Mouse (Mus musculus) left cerebral cortex, postnatal 14 days (tissue): Measurements from ENCODE around the gene Slc47a2. TPM values are rescaled to one million over a fixed set of nuclear protein-coding genes. Genes with fewer than 3 reads are reported as not detected.
"Not testable (repeated sequence)": the region's sequence is repeated elsewhere in the genome, so short reads cannot be mapped to it uniquely, and the experiment has no call there.

Experiments used
- DNase-seq, 2 experiments: peaks; one replicate each; pipeline ENCODE4 v3.0.0; 2021 to 2022; ENCODE audit warnings: low spot score in 2 of 2, mixed read lengths in 1 of 2
- intact Hi-C: fragments of 180-260 bp; cut with DNase I; formaldehyde crosslinking; loops from one replicate; pipeline ENCODE4 v1.15.1; 2025
- total RNA-seq, 2 experiments: library from RNA; stranded (reverse); gene quantifications; 2 replicates each; pipeline ENCODE4 v1.2.3; 2021

The Slc47a2 gene
- total RNA-seq, 2 experiments from 2014 or later, result 0.27 to 0.64 TPM

GRCm38 (mm10) chr11:61352138-61352651 lies 9.5 kb upstream of the Slc47a2 start:
- no peak for DNase-seq
- intact Hi-C loops, result no loop called here

DNA sequence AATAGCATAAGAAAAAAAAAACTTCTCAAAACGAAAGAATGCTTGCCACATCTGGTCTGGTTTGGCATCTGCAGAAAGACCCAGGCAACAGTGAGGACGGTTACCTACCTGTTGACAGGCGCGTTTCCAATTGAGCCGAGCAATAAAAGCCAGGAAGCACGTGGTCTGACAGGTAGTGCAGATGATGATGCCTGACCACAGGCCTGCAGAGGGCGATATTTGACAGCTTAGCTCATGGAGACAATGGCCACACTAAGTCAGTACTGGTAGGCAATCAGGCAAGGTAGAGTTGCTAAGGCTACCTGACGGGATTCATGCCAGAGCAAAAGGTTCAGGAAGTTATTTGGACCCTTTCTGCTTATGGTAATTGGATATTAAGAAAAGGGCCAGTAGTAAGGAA lies 6.7 kb upstream of the Slc47a2 start:
- peak; percentile 30 to 62 for DNase-seq
- intact Hi-C loops, result loop anchor here (5.0 to 10.0 kb wide), 4 partner anchors 58 to 265 kb away; no protein-coding TSS in a partner anchor

DNA sequence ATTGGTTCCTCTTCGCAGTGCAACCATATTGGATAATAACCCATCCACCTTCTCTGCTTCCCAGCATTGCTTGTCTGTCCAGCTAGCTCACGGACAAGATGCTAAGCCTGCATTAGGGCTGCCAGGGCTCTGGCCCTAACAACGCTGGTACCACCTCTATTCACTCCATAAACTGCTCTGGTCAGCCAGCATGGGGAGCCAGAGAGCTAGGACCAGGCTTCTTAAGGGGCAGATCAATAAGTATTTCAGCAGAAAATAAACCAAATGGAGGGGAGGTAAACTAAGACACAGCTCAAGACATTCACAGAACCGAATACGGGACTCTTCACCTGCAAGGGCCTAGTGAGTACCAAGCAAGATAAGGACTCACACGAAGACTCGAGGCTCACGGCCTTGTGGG lies 3.5 kb upstream of the Slc47a2 start:
- intact Hi-C loops, result loop anchor here (5.0 to 10.0 kb wide), 4 partner anchors 61 to 269 kb away; no protein-coding TSS in a partner anchor
- no peak for DNase-seq

DNA sequence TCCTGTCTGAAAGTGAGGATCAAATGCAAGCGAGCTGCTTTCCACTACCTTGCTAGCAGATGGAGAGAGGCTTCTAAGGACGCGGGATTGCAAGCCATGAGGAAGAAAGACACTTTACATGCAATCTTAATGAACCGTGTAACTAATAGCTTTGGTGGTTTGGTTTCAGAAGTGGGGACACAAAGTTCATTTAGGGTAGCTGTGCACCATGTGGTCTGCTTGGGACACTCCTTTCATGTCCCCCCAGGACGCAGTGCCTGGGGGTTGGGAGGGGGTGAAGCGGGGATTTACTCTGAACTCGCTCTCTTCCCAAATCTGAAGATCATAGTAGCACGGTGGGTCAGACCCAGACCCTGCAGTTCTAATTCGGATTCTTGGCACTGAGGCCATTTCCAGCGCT lies 689 bp downstream of the Slc47a2 start:
- intact Hi-C loops, result loop anchor here (5.0 to 10.0 kb wide), 3 partner anchors 35 to 273 kb away; partner anchors contain the start of gene Slc47a1
- no peak for DNase-seq

- no peak for DNase-seq
- intact Hi-C loops, result loop anchor here (5.0 to 10.0 kb wide), 3 partner anchors 36 to 274 kb away; partner anchors contain the start of gene Slc47a1
Observed at GRCm38 (mm10) chr11:61341233-61341632, 1.4 kb downstream of the Slc47a2 start.

DNA sequence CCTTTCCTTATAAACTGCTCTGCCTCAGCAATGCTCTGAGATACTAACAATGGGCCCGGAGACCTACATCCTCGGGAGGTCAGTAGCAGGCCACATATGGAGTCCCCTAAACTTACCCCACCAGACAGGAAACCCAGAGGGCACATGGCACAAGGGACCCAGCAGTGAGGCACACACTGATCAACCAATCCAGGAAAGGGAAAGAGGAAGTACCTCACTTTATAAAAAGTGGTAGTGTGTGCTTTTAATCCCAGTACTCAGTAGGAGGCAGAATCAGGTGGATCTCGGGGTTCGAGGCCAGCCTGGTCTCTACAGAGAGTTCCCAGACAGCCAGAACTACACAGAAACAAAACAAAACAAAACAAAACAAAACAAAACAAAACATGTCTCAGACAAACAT lies 2.3 kb downstream of the Slc47a2 start:
- intact Hi-C loops, result loop anchor here (5.0 to 10.0 kb wide), 3 partner anchors 37 to 274 kb away; partner anchors contain the start of gene Slc47a1
- no peak for DNase-seq

DNA sequence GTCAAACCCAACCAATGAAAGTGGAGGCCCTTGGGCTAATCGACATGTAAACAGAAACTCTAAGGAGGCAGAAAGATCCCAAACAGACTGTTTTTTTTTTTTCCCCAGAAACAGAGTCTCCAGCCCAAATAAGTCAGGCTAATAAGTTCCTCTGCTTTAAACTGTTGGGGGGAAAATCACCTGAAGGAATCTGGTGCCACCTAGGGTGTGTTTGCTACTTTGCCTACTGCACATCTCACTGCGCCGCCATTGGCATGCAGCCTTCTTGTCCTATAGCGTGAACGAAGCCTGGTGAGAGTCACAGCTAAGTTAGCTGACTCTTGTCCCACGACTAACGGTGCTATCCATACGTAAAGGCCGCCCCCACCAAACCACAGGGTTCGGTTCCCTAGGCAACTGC lies 5.1 kb downstream of the Slc47a2 start:
- DNase-seq, result no peak
- intact Hi-C loops, result no loop called here

DNA sequence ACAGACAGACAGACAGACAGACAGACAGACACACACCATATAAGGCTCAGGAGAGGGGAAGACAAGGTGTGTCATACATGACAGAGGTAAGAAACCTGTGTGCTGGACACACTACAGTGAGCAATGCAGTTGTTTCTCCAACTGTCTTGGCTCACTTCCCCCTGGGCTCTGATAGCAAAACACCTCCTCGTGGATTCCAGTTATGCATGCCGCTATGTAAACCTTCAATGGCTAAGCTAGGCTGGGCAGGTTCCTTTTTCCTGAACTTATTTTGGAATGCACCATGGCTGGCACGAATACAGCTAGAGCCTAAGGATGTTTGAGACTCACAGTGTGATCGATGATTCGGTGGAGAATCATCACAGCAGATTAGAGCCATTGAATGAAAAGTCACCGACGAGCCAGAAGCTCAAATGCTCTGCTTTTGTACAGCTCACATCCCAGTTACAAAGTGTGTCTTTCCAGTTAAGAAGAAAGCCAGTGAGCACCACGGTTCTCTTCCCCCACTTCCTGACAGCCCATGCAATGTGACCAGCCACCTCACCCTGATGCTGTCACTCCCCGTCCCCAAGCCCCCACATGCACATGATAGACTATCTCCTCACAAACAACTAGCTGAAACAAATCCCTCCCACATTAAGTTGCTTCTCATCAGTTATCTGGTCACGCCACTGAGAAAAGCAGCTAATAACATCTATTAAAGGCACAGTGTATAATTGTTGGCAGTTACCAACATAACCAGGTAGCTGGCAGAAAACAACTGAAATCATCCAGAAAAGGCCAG lies 21.6 kb downstream of the Slc47a2 start:
- intact Hi-C loops, result no loop called here
- no peak for DNase-seq

DNA sequence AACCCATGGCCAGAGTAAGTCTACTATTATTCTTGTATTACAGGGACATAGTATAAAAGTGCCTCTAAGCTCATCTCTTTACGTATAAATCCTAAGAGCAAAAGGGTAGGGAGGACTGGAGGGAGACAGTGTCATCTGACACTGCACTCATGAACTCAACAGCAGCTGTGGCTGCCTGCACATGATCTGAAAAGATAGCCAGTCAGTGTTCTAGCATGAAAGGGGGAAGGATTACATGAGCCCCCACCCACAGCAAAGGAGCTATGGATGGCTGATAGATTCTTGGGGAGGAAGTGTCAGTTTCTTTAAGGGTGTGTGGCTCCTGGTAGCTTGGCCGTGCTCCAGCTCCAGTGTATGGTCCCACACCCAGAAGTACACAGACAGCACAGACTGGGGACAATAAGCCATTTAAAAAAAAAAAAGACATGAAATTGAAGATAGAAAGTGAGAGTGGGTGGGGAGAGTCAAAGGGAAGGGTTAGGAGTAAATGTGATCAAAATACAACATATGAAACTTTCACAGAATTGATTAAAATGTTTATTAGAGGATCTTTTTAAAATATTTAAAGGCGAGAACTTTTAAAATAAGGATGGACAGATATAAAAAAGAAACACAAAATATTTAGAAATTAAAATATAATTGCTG lies 22.6 kb downstream of the Slc47a2 start:
- DNase-seq, result no peak
- intact Hi-C loops, result no loop called here

DNA sequence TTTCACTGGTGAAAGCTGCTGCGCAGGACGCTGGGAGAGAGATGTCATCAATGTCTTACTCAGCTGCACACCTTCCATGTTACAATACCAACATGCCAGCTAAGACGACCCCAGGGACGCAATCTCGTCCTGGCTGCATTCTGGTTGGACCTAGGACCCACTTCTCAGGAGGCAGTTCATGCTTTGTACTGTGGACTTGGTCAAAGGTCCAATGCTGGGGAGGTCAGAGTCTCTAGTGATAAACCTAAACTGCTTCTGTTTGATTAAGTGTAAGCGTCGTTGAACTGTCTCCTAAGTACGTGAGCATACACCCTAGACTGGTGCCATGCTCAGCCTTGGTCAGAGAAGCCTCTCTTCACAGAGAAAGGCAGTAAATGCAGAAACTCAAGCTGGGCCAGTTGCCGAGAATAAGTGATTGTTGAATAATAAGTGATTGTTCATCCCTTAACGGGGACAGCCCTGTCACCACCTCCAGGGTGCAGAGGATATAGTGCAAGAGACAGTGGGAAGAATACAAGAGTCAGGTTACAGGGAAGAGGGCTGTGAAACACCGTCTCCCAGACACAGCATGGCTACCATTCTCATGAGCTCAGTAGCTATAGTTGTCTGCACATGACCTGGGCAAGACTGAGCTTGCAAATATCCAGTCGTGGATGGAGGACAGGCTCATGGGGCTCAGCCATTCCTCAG lies 23.3 kb downstream of the Slc47a2 start:
- intact Hi-C loops, result no loop called here
- no peak for DNase-seq

DNA sequence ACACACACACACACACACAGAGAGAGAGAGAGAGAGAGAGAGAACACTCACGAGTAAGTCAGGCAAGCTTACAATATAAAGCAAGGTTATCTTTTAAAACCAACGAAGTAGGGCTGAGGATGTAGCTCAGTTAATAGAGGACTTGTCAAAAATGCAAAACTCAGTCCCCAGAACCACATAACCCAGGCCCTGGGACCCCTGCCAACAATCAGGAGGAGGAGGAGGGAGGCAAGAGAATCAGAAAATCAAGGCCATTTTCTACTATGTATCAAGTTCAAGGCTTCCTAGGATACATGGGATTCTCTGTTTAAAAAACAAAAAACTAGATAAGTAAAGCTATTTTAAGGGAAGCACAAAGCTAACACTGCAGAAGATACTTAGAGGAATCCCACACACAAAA lies 25.8 kb downstream of the Slc47a2 start:
- intact Hi-C loops, result no loop called here
- DNase-seq, result no peak

GRCm38 (mm10) chr11:61310321-61310720 lies 32.3 kb downstream of the Slc47a2 start:
- DNase-seq, result no peak
- intact Hi-C loops, result no loop called here

GRCm38 (mm10) chr11:61309831-61310230 lies 32.8 kb downstream of the Slc47a2 start:
- intact Hi-C loops, result no loop called here
- no peak for DNase-seq

DNA sequence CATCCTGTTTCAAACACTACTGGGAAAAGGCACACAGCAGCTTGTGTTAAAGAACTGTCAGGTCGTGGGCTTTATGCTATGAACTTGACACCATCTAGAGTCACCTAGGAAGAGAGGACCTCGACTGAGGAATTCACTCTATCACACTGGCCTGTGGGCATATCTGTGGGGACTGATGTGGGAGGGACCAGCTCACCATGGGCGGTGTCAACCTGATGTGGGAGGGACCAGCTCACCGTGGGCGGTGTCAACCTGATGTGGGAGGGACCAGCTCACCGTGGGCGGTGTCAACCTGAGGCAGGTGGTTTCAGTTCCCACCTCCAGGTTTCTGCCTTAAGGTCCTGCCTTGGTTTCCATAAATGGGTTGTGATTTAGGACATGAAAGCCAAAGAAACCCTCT lies 34.9 kb downstream of the Slc47a2 start:
- intact Hi-C loops, result no loop called here
- no peak for DNase-seq

GRCm38 (mm10) chr11:61305377-61305776 lies 37.3 kb downstream of the Slc47a2 start:
- peak; percentile 48 to 50 for DNase-seq
- intact Hi-C loops, result no loop called here

- intact Hi-C loops, result not testable (repeated sequence)
Observed at GRCm38 (mm10) chr11:61304535-61304934, 38.1 kb downstream of the Slc47a2 start.

GRCm38 (mm10) chr11:61300716-61301392 lies 41.8 kb downstream of the Slc47a2 start:
- no peak for DNase-seq
- intact Hi-C loops, result no loop called here

More at GRCm38 (mm10) chr11:61304535-61304934, 38.1 kb downstream of the Slc47a2 start:
- DNase-seq, result not testable (repeated sequence)

DNA sequence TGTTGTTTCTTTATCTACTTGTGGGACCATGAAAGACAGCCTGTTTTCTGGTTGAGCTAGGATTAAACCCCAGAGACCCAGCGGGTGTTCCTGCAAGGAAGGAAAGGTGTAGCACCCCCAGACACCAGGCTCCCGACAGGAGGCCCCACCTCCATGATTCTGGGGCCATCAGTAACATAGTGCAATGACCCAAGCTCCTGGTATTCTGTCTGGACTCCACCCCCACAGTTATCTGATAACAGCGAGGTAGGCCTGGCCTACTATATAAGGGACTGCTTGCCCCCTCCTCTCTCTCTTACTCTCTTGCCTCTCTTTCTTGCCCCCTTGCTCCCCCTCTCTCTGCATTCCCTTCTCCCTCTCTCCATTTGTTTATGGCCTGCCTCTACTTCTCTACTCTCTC lies 42.5 kb downstream of the Slc47a2 start:
- DNase-seq, result no peak
- intact Hi-C loops, result no loop called here

DNA sequence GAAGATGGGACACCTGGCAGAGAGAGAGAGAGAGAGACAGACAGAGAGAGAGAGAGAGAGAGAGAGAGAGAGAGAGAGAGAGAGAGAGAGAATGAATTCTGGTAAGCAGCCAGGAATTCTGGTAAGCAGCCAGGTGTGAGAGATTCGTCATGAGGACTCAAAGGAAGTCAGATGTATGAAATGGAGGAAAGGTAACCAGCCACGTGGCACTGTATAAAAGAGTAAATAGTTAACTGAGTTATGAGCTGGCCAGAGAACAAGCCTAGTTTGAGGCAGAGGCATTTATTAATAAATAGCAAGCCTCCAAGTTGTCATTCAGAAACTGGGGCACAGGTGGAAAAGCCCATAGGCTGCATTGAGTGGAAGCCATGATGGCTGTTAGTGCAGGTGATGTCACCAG lies 44.8 kb downstream of the Slc47a2 start:
- intact Hi-C loops, result no loop called here
- DNase-seq, result no peak
